Mouse (Mus musculus) olfactory bulb, adult 2 months (tissue): ENCODE results near the gene Med11. TPM values are rescaled to one million over a fixed set of nuclear protein-coding genes. Genes with fewer than 3 reads are reported as not detected.
A peak's percentile ranks its signal among the peaks of the same experiment; 100 is the strongest.
"Not testable (repeated sequence)": the region's sequence is repeated elsewhere in the genome, so short reads cannot be mapped to it uniquely, and the experiment has no call there.

Source experiments
- H3K27ac ChIP-seq: fragments of 200-500 bp; 2 replicates; pipeline ENCODE4 v1.5.1; 2012; ENCODE audit warnings: low read depth, low read length; ENCODE audit not compliant: insufficient read depth
- H3K4me1 ChIP-seq: fragments of 200-500 bp; 2 replicates; pipeline ENCODE4 v1.6.1; 2012; ENCODE audit warnings: low read length; ENCODE audit not compliant: control insufficient read depth, insufficient read depth
- H3K4me3 ChIP-seq: fragments of 200-500 bp; 2 replicates; pipeline ENCODE4 v1.5.1; 2012; ENCODE audit warnings: mild to moderate bottlenecking, low read depth, low read length, moderate library complexity; ENCODE audit not compliant: insufficient read depth
- CTCF ChIP-seq: fragments of 200-500 bp; IDR thresholded peaks from 2 replicates; pipeline ENCODE4 v1.5.1; 2012; ENCODE audit warnings: low read depth, mild to moderate bottlenecking, low read length, moderate library complexity; ENCODE audit not compliant: insufficient read depth
- POLR2A ChIP-seq: fragments of 200-500 bp; IDR thresholded peaks from 2 replicates; pipeline ENCODE4 v1.6.1; 2012; ENCODE audit warnings: mild to moderate bottlenecking, low read depth, low read length, moderate library complexity; ENCODE audit not compliant: insufficient read depth
- WGBS: fragments of 180-500 bp; shearing (Covaris S2); methylation state at CpG from one replicate; pipeline ENCODE4 v1.1.7; 2018; 5-methylcytosine and 5-hydroxymethylcytosine counted together
- polyA plus RNA-seq: library from polyadenylated mRNA; stranded (reverse); fragments of >200 nt; gene quantifications from 2 replicates; pipeline ENCODE4 v1.2.4, GENCODE M21; 2012; ENCODE audit warnings: low replicate concordance; ENCODE audit not compliant: missing spikeins, insufficient read depth, insufficient read length

Med11 gene
- polyA plus RNA-seq: not detected in 2 replicates

DNA sequence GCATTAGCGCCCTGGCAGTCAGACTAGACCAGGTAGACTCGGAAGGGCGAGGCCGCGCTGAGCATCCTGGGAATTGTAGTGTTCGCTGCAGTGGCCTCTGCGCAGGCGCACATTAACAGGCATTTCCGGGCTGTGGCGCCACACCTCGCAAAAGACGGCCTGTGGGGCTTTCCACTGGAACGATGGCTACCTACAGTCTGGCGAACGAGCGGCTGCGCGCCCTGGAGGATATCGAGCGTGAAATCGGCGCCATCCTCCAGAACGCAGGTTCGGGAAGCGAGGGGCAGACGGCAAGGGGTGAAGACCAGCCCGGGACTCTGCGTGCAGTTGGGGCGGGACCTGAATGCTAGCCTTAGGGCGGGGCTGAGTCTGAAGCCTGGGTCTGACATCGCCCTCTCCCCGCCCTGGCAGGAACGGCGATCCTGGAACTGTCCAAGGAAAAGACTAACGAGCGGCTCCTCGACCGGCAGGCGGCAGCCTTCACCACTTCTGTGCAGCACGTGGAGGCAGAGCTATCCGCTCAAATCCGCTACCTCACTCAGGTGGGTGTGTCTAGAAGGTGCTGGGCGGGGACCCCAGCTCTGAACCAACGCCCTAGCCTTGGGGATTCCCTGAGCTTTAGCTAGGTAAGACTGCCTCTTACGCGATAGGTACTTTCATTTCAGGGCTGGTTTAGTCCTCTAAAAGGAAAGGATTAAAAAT, at the start of gene Med11:
Med11 (plus strand) TSS at position 123 of the 702 bp plus-strand sequence.
- under 1% methylated on average over 46 of the region's 46 CpGs for WGBS
- peak; percentile 75 for TF ChIP-seq POLR2A
- peak; percentile 83 for TF ChIP-seq CTCF

DNA sequence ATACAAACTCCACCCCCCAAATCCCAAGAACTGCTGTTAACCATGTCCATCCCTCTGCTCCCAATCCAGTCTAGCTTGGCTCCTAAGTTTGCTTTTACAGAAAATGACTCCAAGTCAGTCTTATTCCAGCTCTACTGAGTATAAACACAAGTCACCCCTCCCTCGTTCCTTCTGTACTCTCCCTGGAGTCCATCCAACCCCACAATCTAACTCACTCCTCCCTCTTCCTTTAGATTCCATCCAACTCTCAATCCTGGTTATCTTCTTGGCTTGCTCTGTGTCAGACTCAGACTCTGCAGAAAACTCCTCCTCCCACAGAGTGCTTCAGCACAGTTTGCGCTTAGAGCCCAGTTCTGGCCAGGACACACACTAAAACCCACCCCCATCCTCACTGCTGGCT, 48.1 kb upstream of the Med11 start:
- H3K27ac ChIP-seq: no peak overlapping the region
- TF ChIP-seq POLR2A (no peak), CTCF (no peak)
- WGBS: 48% methylated on average over 2 of the region's 2 CpGs
- H3K4me3 ChIP-seq: no peak overlapping the region
- H3K4me1 ChIP-seq: peaks cover under 1% of the 10 kb centered on the region

More for the DNA sequence above, at the start of gene Med11:
- Histone ChIP-seq H3K4me1 (peaks cover 3% of the 10 kb centered on the region; the same call in 1 of the 2 replicates), H3K27ac (peak within 1 kb of the TSS; percentile 96), H3K4me3 (peak within 1 kb of the TSS; percentile 75)

DNA sequence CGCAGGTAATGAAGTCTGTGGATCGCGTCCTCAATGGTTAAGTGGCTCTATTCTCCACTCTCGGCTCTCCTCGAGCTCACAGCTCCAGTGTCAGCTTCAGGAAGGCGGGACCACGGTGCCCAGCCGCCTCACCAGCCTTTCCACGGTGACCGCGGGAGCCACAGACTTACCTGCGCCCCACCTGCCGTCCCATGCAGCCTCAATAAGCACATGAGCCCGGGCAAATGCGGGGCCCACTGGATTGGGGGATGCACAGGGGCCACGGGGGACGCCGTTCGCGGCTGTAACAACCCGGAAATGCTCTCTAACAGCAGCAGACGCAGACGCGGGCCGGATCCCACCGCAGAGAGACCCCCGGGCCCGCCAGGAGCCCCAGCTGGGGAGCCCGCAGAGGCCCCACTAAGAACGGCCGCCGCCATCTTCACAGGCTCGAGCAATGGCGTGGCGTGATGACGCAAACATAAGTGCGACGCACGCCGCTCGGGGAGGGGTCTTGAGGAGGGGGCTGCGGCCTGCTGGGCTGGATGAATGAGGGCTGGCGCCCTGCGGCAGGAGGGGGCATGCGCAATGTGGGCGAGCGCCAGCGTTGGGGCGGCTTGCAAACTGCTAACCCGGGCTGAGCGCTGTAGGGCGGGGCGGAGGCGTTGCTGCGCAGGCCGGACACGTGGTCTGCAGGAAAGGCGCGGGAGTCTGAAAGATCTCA, 42.0 kb upstream of the Med11 start, which contains the start of gene Pelp1:
Pelp1 (minus strand) TSS at position 438 of the 703 bp plus-strand sequence.
- WGBS: 1% methylated on average over 59 of the region's 59 CpGs
- H3K4me1 ChIP-seq: peaks cover 2% of the 10 kb centered on the region
- peak within 1 kb of the TSS; percentile 72 for H3K27ac ChIP-seq
- H3K4me3 ChIP-seq: peak within 1 kb of the TSS; percentile 84
- TF ChIP-seq POLR2A: peak; percentile 90
- TF ChIP-seq CTCF: no peak

DNA sequence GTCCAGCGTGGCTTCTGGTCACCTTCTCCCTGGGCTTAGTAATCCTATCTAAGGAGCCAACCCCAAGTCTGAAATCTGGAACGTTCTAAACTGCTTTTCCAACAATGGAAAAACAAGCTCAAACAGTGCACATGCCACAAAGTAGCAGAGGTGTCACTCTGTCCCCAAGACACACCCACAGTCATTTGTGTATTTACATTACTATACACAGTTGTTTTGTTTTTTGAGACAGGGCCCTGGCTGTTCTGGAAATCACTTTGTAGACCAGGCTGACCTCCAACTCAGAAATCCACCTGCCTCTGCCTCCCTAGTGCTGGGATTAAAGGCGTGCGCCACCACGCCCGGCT, 41.4 kb upstream of the Med11 start:
- no peak overlapping the region for H3K27ac ChIP-seq
- WGBS: 61% methylated on average over 6 of the region's 6 CpGs

DNA sequence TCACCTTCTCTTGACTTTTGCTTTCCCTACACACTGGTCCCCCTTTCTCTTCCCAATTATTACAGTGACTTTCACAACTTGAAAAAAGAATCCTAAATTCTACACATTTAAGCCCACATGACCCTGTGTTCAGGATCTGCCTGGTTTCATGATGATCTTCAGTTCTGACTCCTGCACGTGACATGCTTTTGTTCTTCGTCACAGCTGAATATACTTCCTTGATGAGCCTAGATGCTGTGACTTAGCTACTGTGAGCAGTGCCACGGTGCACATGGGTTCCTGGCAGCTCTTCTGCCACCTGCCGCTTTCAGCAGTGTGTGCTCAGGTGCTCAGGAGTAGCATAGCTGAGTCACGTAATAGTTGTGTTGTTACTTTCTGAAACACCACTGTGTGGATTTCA, 39.1 kb upstream of the Med11 start:
- H3K4me1 ChIP-seq: peaks cover 2% of the 10 kb centered on the region
- H3K4me3 ChIP-seq: no peak overlapping the region
- WGBS: 71% methylated on average over 5 of the region's 5 CpGs
- H3K27ac ChIP-seq: no peak overlapping the region
- TF ChIP-seq CTCF (no peak), POLR2A (no peak)

More for the DNA sequence above, 41.4 kb upstream of the Med11 start:
- peaks cover 2% of the 10 kb centered on the region for H3K4me1 ChIP-seq
- peak overlapping the region; percentile 84 for H3K4me3 ChIP-seq
- TF ChIP-seq CTCF: no peak
- TF ChIP-seq POLR2A: no peak

DNA sequence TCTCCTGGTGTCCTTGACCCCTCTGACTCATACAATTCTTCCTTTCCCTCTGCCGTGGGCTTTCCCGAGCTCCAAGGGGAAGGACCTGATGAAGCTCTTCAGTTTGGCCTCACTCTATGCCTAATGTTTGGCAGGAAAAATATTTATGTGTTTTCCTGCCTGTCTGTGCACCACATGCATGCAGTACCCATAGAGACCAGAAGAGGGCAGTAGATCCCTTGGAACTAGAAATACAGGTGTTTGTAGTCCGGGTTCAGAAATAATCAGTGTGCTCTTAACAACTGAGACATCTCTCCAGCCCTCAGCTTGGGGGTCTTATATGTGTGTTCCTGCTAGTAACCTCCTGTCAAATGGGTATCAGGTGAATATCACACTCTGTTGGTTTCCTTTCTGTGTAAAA, 37.8 kb upstream of the Med11 start:
- WGBS: 6% methylated on average over 3 of the region's 3 CpGs
- Histone ChIP-seq H3K4me3 (no peak overlapping the region), H3K27ac (no peak overlapping the region), H3K4me1 (no peaks in the 10 kb centered on the region)
- no peak for TF ChIP-seq CTCF
- no peak for TF ChIP-seq POLR2A

DNA sequence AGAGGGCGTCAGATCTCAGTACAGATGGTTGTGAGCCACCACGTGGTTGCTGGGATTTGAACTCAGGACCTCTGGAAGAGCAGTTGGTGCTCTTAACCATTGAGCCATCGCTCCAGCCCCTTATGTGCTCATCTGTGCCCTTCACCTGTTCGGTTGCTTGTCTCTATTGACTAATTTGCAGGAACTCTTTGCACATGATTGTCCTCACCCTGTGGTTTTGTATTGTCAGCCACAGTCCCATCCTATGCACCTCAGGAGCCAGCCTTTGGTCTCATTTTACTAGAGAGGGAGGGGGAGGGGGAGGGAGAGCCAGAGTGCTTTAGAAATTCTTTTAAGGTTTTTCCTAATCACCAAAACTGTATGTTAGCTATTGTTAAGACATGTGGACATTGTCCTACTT, 33.5 kb upstream of the Med11 start:
- TF ChIP-seq POLR2A (no peak), CTCF (no peak)
- H3K4me1 ChIP-seq: no peaks in the 10 kb centered on the region
- H3K27ac ChIP-seq: no peak overlapping the region
- 66% methylated on average over 4 of the region's 4 CpGs for WGBS
- H3K4me3 ChIP-seq: no peak overlapping the region

DNA sequence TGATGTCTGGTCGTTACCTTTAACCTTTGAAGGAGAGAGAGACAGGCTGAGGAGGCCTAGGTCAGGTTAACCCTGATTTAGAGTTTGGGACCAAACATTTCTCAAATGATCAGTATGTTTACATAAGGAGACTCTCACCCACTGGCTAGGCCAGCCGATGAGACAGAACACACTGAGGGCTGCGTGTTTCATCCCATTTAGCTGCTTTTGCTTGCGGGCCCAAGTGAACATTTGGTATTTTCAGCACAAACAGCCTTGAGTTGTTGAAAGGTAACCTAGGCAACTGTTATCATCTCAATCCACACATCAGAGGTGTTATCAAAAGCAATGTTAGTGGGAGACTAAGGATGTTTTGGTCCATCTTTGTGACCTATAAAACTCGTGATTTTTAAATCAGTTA, 32.2 kb upstream of the Med11 start:
- Histone ChIP-seq H3K4me3 (no peak overlapping the region), H3K4me1 (no peaks in the 10 kb centered on the region), H3K27ac (no peak overlapping the region)
- 79% methylated on average over 5 of the region's 5 CpGs for WGBS
- no peak for TF ChIP-seq POLR2A
- no peak for TF ChIP-seq CTCF

DNA sequence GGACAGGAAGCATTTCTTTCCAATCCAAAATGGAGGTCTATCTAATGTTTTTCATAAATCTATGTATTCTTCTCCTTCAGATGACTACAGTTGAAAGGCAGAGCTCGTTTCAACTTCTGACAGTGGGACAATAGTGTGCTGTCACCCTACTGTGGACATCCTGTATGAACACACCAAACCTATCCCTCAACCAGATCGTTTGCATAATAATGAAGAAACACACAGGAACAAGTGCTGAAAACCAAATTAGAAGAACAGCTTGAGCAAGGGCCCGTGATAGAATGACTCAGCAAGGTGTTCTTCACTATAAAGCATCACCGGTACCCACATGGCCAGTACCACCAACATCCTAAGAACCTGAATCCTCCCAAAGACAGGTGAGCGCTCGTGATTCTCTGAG, 25.1 kb upstream of the Med11 start:
- not testable (repeated sequence) for H3K4me3 ChIP-seq, H3K27ac ChIP-seq, H3K4me1 ChIP-seq
- WGBS: 58% methylated on average over 6 of the region's 6 CpGs

DNA sequence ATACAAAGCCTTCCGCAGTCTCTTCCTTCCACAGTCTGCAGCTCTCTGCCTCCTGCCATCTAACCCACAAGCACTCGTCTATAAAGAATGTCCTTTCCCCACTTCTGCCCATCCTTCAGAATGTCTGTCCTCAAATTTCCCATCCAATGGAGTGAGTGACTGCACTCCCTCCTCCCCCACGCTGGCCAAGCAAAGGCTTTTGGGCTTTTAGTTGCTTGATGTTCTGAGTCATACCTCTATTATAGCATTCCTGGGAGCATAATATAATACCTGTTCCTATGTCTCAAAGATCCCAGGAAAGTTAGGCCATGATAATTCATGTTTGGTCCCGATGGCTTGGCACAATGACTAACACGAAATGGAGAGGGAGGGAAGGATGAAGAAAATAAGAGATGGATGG, 20.1 kb upstream of the Med11 start:
- TF ChIP-seq CTCF (no peak), POLR2A (no peak)
- H3K4me3 ChIP-seq: no peak overlapping the region
- WGBS: 28% methylated on average over 5 of the region's 5 CpGs

More for the DNA sequence above, 20.1 kb upstream of the Med11 start:
- Histone ChIP-seq H3K4me1 (peaks cover 11% of the 10 kb centered on the region), H3K27ac (peak overlapping the region; percentile 76)
